Mouse (Mus musculus) left cerebral cortex, adult 18-20 months (tissue): ENCODE data around the gene Jun. TPM values are rescaled to one million over a fixed set of nuclear protein-coding genes. Genes with fewer than 3 reads are reported as not detected.

Experiments used
- DNase-seq, 2 experiments: peaks; one replicate each; pipeline ENCODE4 v3.0.0; 2021 to 2022; ENCODE audit warnings: low spot score in 2 of 2, mixed read lengths in 1 of 2
- total RNA-seq, 2 experiments: library from RNA; stranded (reverse); gene quantifications; 2 replicates each; pipeline ENCODE4 v1.2.3; 2021

Jun gene
- total RNA-seq, 2 experiments from 2014 or later, result 53.8 to 60.5 TPM

DNA sequence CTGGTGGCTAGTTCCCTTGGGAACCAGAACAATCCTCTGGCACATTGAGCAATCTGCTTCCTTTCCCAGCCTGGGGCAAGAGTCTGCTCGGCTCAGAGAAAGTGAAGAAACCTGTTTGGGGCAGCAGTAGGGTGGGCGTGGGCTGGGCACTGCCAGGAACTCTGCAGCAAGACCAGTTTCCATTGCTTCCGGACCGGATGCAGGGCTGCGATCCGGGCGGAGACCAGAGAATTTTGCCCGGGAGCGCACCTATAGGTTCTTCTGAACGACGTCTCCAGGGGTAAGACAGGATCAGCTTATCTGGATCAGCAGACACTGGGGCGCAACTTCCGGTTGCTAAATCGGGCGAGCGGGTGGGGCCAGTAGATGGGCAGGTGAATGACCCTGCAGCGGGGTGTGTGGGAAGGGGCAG is 23.6 kb upstream of the Jun start:
- DNase-seq, result no peak

DNA sequence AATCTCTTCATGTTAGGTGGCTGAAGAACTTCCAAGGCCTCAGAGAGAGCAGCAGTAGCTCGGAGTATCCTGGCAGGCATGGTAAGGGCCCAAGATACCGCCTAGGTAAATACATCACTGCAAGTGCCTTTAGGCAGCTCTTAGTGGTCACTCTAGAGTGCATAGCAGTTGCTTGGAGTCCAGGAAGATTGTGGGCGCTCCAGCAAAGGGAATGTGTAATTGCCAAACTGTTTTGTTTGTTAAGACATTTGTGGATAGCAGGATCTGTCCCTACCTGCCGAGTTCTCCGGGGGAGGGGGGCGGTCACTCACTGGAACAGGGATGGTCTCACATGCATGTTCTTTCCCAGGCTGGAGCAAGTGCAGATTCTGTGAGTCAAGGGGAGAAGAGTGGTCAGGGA is 22.3 kb upstream of the Jun start:
- no peak for DNase-seq

DNA sequence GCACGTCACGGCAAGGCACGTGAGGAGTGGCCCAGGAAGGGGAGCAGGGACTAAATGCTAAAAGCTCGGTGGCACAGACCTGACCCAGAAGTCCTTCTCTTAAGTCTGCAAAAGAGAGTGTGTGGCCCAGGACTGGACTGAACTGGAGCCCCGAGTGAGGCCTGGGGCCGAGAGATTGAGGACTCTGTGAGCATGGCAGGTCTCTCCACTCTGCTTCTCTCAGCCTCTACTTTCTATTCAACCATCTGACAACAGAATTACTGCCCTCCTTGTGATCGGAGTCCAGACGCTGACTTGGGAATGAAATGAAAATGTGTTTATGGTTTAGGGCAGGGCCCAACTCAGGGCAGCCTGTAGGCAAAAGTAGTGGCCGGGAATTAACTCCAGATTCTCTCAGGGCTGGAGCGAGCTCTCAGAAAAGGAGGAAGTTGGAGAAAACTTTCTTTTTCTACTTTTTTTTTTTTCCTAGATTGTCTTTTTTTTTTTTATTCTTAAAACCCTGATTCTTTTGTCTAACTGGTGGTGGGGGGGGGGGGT is 21.3 kb upstream of the Jun start:
- DNase-seq, result no peak

DNA sequence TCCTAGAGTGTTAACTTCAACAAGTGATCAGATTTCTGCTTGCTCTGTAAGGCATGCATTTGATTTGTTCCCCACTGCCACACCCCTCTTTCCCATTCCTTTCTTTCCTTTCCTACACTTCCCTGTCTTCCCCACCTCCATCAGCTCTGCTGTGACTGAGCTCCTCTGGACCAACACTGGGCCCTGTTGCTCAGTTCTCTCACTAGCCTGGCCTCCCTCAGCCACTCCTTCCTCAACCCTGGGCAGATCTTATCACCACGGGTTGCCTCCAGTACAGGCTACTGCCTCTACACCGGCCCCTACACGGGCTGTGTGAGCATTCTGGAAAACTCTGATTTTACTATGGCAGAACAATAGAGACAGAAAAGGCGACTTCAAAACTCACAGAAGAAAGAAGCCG is 18.4 kb upstream of the Jun start:
- no peak for DNase-seq

DNA sequence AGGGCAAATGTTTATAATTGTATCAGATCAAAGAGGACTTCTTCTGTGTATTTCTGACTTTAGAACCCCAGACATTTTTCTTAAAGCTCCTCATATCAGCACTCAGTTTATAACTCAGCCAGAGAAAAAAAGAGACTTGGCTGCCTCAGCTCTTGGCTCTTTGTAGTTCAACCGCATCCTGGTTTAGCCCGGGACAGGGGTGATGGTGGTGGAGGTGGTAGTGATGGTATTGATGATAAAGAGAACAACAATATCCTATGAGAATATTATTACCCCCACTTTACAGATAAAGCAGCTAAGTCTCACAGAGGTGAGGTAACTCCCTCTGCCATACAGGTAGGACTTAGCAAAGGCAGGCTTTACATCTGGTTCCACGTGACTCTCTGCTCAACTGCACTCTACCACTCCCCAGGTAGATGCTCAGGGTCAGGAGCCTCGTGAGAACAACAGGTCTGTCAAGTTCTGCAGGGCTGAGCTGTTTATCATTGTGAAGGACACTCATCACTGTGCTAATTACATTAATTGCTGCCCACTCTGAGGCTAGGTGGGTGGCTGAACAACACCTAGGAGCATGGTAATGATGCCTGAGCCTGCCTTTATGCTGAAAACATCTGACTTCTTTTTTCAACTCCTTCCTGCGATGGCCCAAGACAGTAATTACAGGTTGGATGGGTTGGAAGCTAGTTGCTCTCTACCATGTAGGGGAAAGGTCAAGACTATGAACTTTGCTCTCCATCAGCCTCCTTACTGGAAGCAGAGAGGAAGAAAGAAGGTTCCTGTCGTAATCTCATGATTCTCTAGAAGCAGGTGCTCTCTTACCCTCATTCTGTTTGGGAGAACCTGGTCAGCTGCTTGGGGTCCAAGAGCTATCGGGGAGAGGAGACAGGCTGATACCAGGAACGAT is 16.3 kb upstream of the Jun start:
- no peak for DNase-seq

DNA sequence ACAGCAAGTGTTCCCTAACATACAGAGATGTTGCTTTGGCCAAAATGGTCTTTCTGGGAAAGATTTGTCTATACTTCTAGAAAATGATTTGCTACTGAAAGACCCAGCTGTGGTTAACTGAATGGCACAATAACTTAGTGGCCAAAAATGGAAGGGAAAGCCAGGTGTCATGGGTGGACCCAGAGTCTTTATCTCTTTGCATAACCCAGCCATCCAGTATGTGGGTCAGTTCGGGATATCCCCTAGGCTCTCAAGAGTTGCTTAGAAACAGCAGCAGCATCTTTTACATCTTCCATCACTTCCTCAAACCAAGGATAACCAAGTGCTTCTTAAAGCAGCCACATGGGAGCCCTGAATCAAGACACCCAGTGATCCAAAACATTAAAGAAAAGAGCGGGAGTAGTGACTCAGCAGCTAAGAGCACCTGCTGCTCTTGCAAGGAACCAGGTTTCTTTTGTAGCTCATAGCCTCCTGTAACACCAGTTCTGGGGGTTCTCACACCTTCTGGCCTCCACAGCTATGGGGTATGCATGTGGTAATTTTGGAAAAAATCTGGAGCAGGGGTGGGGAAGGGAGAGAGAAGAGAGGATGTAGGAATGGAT is 11.7 kb upstream of the Jun start:
- DNase-seq, result no peak

DNA sequence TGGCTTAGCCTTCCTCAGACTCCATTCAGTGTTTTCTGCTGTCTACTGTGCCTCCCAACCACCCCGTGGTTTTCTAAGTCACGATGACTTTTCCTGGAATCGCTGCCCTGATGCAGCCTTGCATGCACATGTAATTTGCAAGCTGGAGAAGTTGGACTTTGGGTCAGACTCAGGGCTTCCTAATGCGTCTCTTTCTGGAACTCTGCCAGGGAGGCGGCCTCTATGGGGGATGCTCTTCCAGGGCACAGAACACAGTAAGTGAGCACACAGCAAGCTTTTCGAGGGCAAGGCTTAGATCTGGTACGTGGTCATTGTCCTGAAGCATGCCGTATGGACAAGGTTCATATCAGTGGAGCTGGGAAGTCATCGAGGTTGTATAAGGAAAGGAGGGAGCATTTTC is 10.9 kb upstream of the Jun start:
- no peak for DNase-seq

DNA sequence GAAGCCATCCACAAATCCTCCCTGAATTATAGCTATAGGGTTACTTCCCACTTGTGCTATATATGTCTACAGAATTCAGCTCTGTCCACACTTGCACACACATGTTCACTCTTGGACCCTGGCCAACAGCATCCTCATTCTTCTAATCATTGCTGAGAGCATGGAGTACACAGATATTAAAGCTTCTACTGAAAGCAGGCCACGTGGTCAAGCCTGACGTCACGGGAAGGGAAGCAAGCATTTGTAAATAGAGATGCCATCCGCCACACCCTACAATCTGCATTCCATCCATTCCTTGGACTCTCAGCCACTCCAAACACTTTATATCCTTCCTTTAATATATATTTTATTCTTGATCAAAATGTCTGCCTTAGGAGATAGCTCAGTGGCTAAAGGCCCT is 5.2 kb upstream of the Jun start:
- no peak for DNase-seq

DNA sequence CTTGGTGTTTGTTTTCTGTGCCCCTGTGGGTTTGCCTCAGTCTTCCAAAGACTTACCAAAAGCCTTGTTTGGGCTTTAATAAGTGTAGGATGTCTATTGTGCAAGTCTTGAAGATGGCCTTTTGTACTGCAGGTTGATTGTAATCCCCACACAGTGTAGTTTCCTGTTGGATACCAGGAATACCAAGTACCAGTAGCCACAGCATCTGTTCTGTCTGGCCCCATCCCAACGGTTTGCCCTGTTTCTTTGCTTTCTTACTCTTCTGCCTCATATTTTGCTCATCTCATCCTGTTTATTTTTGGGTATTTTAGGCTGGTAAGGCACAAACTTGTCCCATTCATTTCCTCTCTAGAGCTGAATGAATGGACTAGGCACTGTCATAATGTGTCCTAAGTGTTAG is 3.3 kb upstream of the Jun start:
- no peak for DNase-seq

DNA sequence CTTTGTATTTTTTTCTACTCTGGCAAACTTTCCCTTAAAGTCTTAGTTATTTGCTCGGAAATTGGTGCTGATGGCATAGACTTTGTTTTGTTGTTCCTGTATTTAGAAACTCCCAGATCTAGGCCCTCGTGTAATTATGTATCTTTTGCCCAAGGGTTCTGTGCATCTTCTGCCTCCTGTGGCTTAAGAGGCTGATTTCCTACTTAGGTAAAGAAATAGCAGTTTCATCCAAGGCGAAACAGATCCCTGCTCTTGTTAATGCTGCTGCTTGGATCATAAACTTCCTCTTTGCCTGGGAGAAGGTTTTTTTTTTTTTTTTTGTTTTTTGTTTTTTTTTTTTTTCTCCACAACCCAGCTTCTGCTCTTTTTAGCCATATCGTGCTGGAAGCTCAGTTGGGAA is 2.3 kb upstream of the Jun start:
- DNase-seq, result no peak

DNA sequence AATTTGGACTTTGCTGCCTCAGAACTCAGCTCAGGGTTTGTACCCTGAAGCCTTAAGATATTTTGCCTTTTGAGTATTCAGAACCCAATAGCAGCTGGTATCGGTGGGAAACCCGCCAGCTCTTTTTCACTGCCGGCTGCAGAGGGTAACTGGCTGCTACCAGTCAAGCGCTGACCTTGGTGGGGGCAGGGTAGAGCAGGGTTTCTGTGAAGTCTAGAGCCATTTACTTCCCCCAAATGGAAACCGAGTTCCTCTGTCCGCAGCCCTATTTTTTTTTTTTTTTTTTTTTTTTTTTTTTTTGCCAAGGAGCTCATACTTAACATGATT is 1.7 kb upstream of the Jun start:
- peak; percentile 18 to 28 for DNase-seq

DNA sequence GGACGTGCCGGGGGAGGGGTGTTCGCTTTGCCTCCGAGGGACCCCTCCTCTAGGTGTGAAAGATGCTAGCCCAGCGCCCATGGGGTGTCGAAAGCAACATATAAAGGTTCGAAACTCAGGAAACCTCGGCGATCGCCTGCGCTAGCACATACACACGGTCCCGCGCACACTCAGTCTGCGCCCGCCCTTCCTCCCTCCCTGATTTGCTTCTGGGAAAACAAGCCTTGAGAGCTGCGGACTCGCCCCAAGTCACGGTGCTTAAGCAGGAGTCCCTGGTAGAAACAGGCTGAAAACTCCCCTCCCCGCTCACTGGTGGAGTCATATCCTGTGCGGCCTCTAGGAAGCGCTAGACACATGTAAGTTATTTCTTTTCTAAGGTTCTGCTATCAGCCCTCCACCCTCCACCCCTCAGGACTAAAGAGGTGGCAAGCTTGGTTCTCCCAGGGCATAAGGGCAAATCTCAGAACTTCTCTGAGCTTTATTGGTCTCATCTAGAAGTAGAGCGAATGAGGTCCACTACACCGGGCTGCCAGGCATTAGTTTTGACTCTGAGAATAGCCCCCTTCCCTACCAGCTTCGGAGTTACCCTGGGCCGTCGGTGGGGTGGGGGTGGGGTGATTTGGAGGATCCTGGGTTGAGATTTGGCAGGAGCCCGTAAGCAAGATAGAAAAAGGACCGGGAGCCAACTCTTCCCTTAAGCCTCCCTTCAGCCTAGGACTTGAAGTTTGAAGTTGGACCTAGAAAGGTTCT is 1.2 kb upstream of the Jun start:
- peak; percentile 85 to 91 for DNase-seq

DNA sequence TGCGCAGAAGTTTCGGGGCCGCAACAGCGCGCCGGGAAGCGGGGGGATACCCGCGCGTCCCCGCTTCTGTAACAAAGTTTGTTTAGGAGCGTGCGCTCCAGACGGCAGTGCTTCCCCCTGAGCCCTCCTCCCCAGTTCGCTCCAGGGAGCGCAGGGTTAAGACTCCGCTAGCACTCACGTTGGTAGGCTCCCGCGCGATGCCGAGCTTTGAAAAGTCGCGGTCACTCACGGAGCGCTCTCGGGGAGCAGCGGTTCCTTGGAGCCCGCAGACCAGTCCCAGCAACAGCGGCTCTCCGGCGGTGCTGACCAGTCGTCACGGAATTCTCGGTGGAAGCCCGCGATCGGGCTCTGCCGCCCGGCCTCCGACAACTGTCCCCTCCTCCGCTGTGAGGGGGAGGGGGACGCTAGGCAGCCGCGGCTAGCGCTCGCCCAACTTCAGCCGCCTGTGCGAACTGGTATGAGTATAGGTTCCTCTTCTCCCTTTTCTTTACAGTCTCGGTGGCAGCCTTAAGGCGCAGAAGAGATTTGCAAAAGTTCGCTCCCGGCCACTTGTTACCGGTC is 631 bp downstream of the Jun start:
- DNase-seq, result peak; percentile 20 to 45

DNA sequence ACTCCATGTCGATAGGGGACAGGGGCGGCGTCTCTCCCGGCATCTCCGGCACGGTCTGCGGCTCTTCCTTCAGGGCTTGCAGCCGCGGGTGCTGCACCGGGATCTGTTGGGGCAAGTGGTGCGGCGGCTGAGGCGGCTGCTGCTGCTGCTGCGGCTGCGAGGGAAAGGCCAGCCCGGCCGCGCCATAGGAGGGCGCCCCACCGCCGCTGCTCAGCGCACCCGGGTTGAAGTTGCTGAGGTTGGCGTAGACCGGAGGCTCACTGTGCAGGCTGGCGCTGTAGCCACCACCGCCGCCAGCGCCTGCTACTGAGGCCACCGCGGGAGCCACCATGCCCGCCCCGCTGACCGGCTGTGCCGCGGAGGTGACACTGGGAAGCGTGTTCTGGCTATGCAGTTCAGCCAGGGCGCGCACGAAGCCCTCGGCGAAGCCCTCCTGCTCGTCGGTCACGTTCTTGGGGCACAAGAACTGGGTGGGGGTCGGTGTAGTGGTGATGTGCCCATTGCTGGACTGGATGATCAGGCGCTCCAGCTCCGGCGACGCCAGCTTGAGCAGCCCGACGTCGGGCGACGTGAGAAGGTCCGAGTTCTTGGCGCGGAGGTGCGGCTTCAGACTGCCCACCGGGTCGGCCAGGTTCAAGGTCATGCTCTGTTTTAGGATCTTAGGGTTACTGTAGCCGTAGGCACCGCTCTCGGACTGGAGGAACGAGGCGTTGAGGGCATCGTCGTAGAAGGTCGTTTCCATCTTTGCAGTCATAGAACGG is 1.3 kb downstream of the Jun start:
- DNase-seq, result peak; percentile 72 to 87

DNA sequence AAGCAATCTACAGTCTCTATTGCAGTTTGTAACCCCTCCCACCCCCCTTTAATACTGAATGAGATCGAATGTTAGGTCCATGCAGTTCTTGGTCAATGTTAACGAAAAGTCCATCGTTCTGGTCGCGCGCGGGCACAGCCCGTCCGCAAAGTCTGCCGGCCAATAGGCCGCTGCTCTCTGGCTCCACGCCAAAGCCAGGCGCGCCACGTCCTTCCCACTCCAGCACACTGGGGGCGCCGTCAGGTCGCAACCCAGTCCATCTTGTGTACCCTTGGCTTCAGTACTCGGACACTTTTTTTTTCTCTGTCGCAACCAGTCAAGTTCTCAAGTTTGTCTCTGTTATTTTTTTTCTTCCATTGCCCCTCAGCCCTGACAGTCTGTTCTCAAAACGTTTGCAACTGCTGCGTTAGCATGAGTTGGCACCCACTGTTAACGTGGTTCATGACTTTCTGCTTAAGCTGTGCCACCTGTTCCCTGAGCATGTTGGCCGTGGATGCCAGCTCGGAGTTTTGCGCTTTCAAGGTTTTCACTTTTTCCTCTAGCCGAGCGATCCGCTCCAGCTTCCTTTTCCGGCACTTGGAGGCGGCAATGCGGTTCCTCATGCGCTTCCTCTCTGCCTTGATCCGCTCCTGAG is 2.0 kb downstream of the Jun start:
- DNase-seq, result peak; percentile 62 to 68

DNA sequence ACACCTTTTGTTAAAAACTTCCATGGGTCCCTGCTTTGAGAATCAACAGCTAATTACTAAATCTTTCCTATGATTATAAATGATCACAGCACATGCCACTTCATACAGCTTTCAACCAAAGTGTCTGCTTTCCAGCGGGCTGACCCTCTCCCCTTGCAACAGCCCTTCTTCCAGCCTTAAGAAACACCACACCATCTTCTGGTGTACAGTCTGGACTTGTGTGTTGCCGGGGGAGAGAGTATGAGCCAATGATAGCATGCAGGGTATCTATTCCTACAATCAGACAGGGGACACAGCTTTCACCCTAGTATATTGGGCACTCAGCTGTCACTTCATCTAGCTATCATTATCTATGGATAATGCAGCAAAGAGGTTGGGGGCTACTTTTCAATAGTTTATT is 2.9 kb downstream of the Jun start:
- no peak for DNase-seq

DNA sequence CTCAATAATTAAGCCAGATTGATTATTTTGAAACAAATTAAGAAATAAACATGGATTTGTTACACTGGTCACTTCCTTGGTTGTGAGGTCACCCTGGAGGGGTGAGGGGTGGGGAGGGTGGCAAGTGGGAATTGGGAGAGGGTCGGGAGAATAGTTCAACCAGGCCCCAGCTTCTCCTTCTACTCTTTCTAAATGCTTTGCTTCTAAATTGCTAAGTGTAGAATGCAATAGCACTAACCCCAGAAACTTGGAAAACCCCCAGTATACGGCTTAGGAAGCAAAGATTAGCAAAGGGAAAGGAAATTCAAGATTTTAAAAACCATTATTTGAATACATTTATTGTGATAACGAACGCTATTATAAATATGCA is 3.3 kb downstream of the Jun start:
- DNase-seq, result no peak

DNA sequence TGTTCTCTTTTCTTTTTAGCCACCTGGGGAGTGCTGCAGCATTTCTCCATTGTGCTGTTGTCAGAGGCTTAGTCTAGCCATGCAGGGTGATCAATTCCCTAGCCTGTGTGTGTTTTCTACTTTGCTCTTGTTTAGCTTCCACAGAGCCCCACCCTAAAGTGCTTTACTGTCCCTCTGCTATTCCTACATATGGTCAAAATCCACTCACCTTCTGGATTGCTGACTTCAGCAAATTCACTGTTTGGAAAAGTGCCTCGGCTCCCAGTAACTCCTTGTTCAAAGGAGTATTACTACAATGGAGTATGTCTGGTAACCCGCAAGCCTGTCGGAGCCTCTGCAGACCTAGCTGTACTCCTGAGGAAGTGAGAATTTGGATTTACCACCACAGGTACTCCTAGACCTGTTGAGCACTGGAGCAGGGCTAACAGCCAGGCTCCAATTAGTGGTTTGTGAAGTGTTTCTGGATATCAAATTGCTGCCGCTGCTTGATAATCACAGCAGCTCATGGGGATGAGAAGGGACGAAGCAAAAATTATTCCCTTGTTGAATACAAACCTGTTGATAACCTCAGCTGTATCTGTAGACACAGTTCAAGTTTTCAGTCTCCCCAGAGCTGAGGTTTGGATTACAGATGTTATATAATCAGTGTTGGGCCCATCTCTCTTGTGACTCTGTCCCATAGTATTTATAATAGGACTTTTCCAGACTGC is 3.8 kb downstream of the Jun start:
- no peak for DNase-seq

DNA sequence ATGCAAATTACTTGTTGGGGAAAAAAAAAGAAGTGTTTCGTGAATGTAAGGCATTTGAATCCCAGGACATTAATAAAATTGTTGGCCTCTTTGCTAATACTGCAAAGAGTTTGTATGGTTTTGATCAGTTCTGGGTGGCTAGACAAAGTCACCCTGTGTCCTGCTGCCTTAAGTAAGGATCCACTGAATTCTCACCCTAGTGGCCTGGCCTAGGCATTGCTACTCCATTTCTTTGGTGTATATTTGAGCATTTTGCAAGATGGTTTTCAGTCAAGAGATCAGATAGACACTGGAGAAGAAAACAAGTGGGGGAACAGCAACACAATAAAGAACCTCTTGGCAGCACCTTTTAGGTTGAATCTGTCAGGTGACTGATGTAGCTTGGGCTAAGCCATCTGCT is 6.9 kb downstream of the Jun start:
- no peak for DNase-seq

DNA sequence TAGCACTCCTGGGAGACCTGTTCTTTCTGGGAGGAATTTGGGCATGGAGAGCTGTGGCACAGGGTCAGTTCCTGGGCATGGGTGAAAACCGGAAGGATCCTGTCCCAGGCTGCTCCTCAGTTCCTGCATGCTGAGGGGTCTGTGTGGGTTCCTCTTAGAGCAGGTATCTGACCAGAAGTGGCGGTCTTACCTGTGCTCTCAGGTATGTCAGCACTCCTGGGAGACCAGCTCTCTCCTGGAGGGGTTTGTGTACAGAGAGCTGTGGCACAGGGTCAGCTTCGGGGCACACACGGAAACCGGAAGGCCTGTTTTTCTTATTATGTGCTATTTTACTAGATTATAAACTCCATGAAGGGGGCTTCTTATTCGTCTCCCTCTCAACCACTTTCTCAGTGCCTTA is 7.3 kb downstream of the Jun start:
- DNase-seq, result no peak
